16 mouse cellular contexts compared by ENCODE assay signal in the genomic region with DNA sequence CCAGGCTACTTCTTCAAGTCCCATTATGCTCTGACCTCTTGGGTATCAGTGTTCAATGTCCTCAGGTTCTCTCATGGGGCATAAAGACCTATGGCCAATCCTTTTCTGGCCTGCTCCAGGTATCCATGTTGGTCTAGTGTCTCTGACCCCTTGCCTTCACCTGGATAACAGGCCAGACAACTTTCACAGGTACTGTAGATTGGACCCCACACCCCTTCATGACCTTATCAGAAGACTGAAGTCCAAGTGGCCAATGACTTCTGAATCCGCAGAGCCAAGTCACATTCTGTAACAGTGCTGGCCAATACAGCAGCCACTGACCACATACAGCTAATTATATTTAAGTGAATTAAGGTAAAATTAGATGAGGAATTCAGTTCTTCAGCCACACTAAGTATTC. TPM values are rescaled to one million over a fixed set of nuclear protein-coding genes. Genes with fewer than 3 reads are reported as not detected.
"Had no signal": no experiment of that assay in that cellular context is flagged by ENCODE, and none has a peak within 500 bp of the region (broad histone marks: within the 10 kb centered on the region; RNA-seq: fewer than 3 reads in every experiment).

No protein-coding gene starts in this region.

- H3K4me2 ChIP-seq: neural tube, embryonic 13.5 days; neural tube, embryonic 15.5 days; stomach, embryonic 15.5 days had no signal

- H3K9me3 ChIP-seq: neural tube, embryonic 13.5 days; neural tube, embryonic 15.5 days; stomach, embryonic 15.5 days had no signal

- H3K36me3 ChIP-seq: neural tube, embryonic 13.5 days; neural tube, embryonic 15.5 days; stomach, embryonic 15.5 days had no signal

- H3K27me3 ChIP-seq: neural tube, embryonic 13.5 days; neural tube, embryonic 15.5 days; stomach, embryonic 15.5 days had no signal

- DNase-seq: retina, postnatal 1 day; right cerebral cortex, adult 18-20 months; right cerebral cortex, postnatal 14 days; right cerebral cortex, postnatal 25 days; right cerebral cortex, postnatal 4 days; spleen, adult 18-20 months; thymus, adult 18-20 months; thymus, adult 2 months; thymus, postnatal 14 days; thymus, postnatal 25 days; thymus, postnatal 36 days; thymus, postnatal 4 days had no signal

- H3K4me3 ChIP-seq: neural tube, embryonic 13.5 days; neural tube, embryonic 15.5 days; stomach, embryonic 15.5 days had no signal

- H3K9ac ChIP-seq: neural tube, embryonic 13.5 days; neural tube, embryonic 15.5 days; stomach, embryonic 15.5 days had no signal

- H3K27ac ChIP-seq: neural tube, embryonic 13.5 days; neural tube, embryonic 15.5 days; stomach, embryonic 15.5 days; stomach, postnatal 0 days had no signal

RNA-seq across cellular contexts. Expression of gene Tlr9, which starts 49.9 kb away (rescaled TPM):
- polyA plus RNA-seq: neural tube, embryonic 13.5 days; neural tube, embryonic 15.5 days had no signal
